Mouse (Mus musculus): ENCODE results near the gene Slf1.

DNA sequence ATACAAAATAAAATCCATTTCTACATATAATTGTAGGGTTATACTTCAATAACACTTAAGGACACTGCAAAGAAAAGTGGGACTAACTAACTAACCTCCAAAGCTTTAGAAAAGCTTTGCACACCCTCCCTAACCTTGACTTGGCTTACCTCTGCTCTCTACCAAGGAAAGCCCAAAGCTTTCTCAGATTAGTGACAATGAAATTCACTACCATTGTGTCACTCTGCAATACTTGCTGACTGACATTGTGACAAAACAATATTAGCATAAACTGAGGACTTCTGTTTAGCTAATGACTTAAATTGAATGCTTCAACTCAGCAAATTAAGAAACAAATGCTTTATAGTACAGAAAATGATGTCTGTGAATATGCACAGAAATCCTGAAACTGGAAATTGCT, 63.2 kb downstream of the Slf1 start:
- TF ChIP-seq ZC3H11A (IDR thresholded peaks at IDR 0.05; ENCODE audit: borderline replicate concordance, low read depth, low read length) (no peak), CHD2 (IDR thresholded peaks at IDR 0.05; ENCODE audit: low read depth, low read length) (no peak), HCFC1 (IDR thresholded peaks at IDR 0.05; ENCODE audit: borderline replicate concordance, insufficient read depth, low read length) (no peak), MAFK (IDR thresholded peaks at IDR 0.05; ENCODE audit: insufficient read depth, low read depth, low read length) (no peak), ZNF384 (IDR thresholded peaks at IDR 0.05; ENCODE audit: low read depth, low read length) (no peak)
